Mouse (Mus musculus) spleen, adult 2 months (tissue): ENCODE results near the gene Gm20388.

ENCODE experiments used
- CTCF ChIP-seq: fragments of 200-500 bp; IDR thresholded peaks from 2 replicates; pipeline ENCODE4 v1.5.1; 2011; ENCODE audit warnings: mild to moderate bottlenecking, inconsistent platforms; ENCODE audit not compliant: insufficient read depth, insufficient read length, insufficient replicate concordance; ENCODE audit errors: extremely low read depth
- POLR2A ChIP-seq: fragments of 200-500 bp; IDR thresholded peaks from 2 replicates; pipeline ENCODE4 v1.6.1; 2011; ENCODE audit warnings: low read depth, low read length, inconsistent platforms

DNA sequence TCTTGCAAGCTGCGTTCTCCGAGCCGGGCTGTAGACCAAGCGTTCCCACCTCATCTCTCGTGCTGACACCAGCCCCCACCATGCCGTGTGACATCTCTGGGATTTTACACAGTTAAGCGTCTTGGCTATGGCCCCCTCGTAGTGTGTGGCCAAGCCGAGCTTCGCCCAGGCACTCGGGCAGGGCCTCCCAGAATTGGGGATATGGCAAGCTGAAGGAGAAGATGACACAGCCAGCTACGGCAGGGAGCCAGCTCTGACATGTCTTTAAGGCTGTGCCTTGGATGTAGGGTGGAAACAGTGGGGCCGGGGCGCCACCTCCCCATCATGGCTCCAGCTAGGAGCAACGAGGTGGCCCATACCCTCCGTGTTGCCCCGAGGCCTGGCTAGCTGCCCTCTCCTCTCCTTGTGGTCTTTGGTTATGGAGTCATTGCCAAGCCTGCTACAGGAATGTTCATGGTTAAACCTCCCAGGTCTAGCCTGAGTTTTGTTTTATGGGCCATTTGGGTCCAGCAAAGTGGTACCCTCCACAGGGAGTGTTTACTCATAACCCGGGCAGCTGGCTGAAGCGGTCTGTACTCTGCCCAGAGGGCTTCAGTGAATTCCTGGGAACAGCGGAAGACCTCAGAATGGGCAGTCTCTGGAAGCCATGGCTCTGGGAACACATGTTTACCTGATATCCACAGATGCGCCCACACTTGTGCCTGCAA, 406.6 kb downstream of the Gm20388 start:
- TF ChIP-seq CTCF (no peak), POLR2A (no peak)
